Mouse (Mus musculus): ENCODE results near the gene Oard1.

Gene Oard1

GRCm38 (mm10) chr17:48408526-48409291 is 1.1 kb upstream of the Oard1 start:
- ATAC-seq (ENCODE audit: low TSS enrichment) = peak; percentile 35

GRCm38 (mm10) chr17:48410299-48410785 is 528 bp downstream of the Oard1 start:
- peak; percentile 28 for ATAC-seq (ENCODE audit: low TSS enrichment)

GRCm38 (mm10) chr17:48411241-48411640 is 1.4 kb downstream of the Oard1 start:
- no peak for ATAC-seq (ENCODE audit: low TSS enrichment)

GRCm38 (mm10) chr17:48416011-48416410 is 6.2 kb downstream of the Oard1 start:
- no peak for ATAC-seq (ENCODE audit: low TSS enrichment)

GRCm38 (mm10) chr17:48416425-48417195 is 6.8 kb downstream of the Oard1 start:
- ATAC-seq (ENCODE audit: low TSS enrichment) = 0 out of 2 replicates have a peak, but pooled peaks have one; percentile 34

GRCm38 (mm10) chr17:48417521-48417920 is 7.7 kb downstream of the Oard1 start:
- ATAC-seq (ENCODE audit: low TSS enrichment) = no peak

- ATAC-seq (ENCODE audit: low TSS enrichment) = no peak
Observed at GRCm38 (mm10) chr17:48418174-48418573, 8.4 kb downstream of the Oard1 start.

- no peak for ATAC-seq (ENCODE audit: low TSS enrichment)
Observed at GRCm38 (mm10) chr17:48418781-48419180, 9.0 kb downstream of the Oard1 start.

- ATAC-seq (ENCODE audit: low TSS enrichment) = no peak
Observed at GRCm38 (mm10) chr17:48419571-48419970, 9.8 kb downstream of the Oard1 start.

- no peak for ATAC-seq (ENCODE audit: low TSS enrichment)
Observed at GRCm38 (mm10) chr17:48424237-48424636, 14.4 kb downstream of the Oard1 start.

GRCm38 (mm10) chr17:48425823-48426612 is 16.2 kb downstream of the Oard1 start:
- no peak for ATAC-seq (ENCODE audit: low TSS enrichment)

GRCm38 (mm10) chr17:48426991-48427750 is 17.4 kb downstream of the Oard1 start:
- no peak for ATAC-seq (ENCODE audit: low TSS enrichment)

GRCm38 (mm10) chr17:48427852-48428530 is 18.2 kb downstream of the Oard1 start:
- no peak for ATAC-seq (ENCODE audit: low TSS enrichment)

- no peak for ATAC-seq (ENCODE audit: low TSS enrichment)
Observed at GRCm38 (mm10) chr17:48430394-48430793, 20.6 kb downstream of the Oard1 start.

GRCm38 (mm10) chr17:48431054-48431453 is 21.2 kb downstream of the Oard1 start:
- no peak for ATAC-seq (ENCODE audit: low TSS enrichment)

GRCm38 (mm10) chr17:48432158-48432980 is 22.6 kb downstream of the Oard1 start, which contains the start of gene Apobec2:
TSS of gene Apobec2 (minus strand) at chr17:48432930.
- ATAC-seq (ENCODE audit: low TSS enrichment) = no peak

GRCm38 (mm10) chr17:48433006-48433655 is 23.3 kb downstream of the Oard1 start:
- ATAC-seq (ENCODE audit: low TSS enrichment) = no peak

- no peak for ATAC-seq (ENCODE audit: low TSS enrichment)
Observed at GRCm38 (mm10) chr17:48433689-48434330, 24.0 kb downstream of the Oard1 start.

- ATAC-seq (ENCODE audit: low TSS enrichment) = no peak
Observed at GRCm38 (mm10) chr17:48434479-48434878, 24.7 kb downstream of the Oard1 start.

Measured in frontal cortex, adult (tissue).